ENCODE assay signal across 21 mouse cellular contexts in the genomic region with DNA sequence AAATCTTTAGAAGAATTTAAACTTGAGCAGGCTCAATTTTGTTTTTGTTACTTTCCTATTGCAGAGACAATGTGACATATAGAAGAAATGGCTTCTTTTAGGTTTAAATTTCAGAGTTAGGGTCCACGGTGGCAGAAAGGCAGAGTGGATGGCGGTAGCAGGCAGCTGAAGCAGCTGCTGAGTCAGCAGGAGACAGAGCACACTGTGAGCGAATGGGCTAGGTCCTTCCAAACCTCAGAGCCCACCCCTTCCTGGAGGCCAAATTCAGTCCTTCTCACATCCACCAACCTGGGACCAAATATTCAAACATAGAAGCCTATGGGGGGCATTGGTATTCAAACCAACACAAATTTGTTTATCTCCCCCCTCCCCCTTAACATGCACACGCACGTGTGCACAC. TPM values are rescaled to one million over a fixed set of nuclear protein-coding genes. Genes with fewer than 3 reads are reported as not detected.
DNase-seq lines count a peak whose midpoint lies in the region; TF ChIP-seq lines count a peak whose summit lies in the region.
"Had no signal": no experiment of that assay in that cellular context is flagged by ENCODE, and none has a peak within 500 bp of the region (broad histone marks: within the 10 kb centered on the region; RNA-seq: fewer than 3 reads in every experiment).

No protein-coding gene starts in this region.

- no peaks in the 10 kb centered on the region for H3K9me3 ChIP-seq in CH12.LX (replicated peaks; ENCODE audit: low read length)
- H3K9me3 ChIP-seq: embryonic facial prominence, embryonic 10.5 days; embryonic facial prominence, embryonic 12.5 days; forebrain, embryonic 13.5 days; forebrain, embryonic 15.5 days; G1E had no signal

- H3K4me2 ChIP-seq in CH12.LX (ENCODE audit: insufficient read depth, low read depth, poor library complexity, severe bottlenecking) = no peak overlapping the region
- H3K4me2 ChIP-seq: embryonic facial prominence, embryonic 12.5 days; forebrain, embryonic 13.5 days; forebrain, embryonic 15.5 days had no signal

- H3K4me3 ChIP-seq in CH12.LX (replicated peaks in 1 of 3; ENCODE audit: low read depth in 2 of 3, low read length in 2 of 3, poor library complexity in 1 of 3) = no peak overlapping the region
- H3K4me3 ChIP-seq in kidney, adult 2 months (ENCODE audit: insufficient read depth, low read depth, low read length) = no peak overlapping the region
- H3K4me3 ChIP-seq: embryonic facial prominence, embryonic 10.5 days; embryonic facial prominence, embryonic 12.5 days; forebrain, embryonic 13.5 days; forebrain, embryonic 15.5 days had no signal

- no peak for TF ChIP-seq EP300 in CH12.LX (IDR thresholded peaks at IDR 0.05; ENCODE audit: low read length)

- H3K79me2 ChIP-seq in CH12.LX (replicated peaks; ENCODE audit: control insufficient read depth, extremely low read depth, insufficient read depth, poor library complexity, severe bottlenecking) = peaks cover 17% of the 10 kb centered on the region

- H3K4me1 ChIP-seq in CH12.LX (ENCODE audit: control insufficient read depth in 1 of 2, insufficient read depth in 2 of 2) = peaks cover 0 to 14% of the 10 kb centered on the region in 2 experiments; a peak in 2 of 4 replicates
- H3K4me1 ChIP-seq in kidney, adult 2 months (ENCODE audit: control insufficient read depth, insufficient read depth, low read length) = no peaks in the 10 kb centered on the region
- H3K4me1 ChIP-seq: embryonic facial prominence, embryonic 12.5 days; forebrain, embryonic 13.5 days; forebrain, embryonic 15.5 days had no signal

- TF ChIP-seq POLR2A in CH12.LX (IDR thresholded peaks at IDR 0.05; ENCODE audit: low read depth, low read length) = no peak
- TF ChIP-seq POLR2A in kidney, adult 2 months (IDR thresholded peaks at IDR 0.05; ENCODE audit: low read depth, low read length) = no peak

- 93% methylated on average over 5 of the region's 5 CpGs for WGBS in kidney, adult 2 months

- no peak overlapping the region for H3K9ac ChIP-seq in CH12.LX (ENCODE audit: insufficient read depth, low read depth)
- H3K9ac ChIP-seq: embryonic facial prominence, embryonic 12.5 days; forebrain, embryonic 13.5 days; forebrain, embryonic 15.5 days; forebrain, postnatal 0 days had no signal

- no peak for TF ChIP-seq CTCF in CH12.LX (conservative IDR thresholded peaks at IDR 0.05 in 1 of 2, IDR thresholded peaks at IDR 0.05 in 1 of 2; ENCODE audit: low read depth in 2 of 2, low read length in 2 of 2)
- no peak for TF ChIP-seq CTCF in kidney, adult 2 months (conservative IDR thresholded peaks at IDR 0.05; ENCODE audit: insufficient read depth, insufficient read length, low read depth, low read length)

- H3K27ac ChIP-seq in CH12.LX (ENCODE audit: insufficient read depth, low read depth) = no peak overlapping the region
- no peak overlapping the region for H3K27ac ChIP-seq in kidney, adult 2 months (ENCODE audit: insufficient read depth, low read depth, low read length)
- H3K27ac ChIP-seq: embryonic facial prominence, embryonic 10.5 days; embryonic facial prominence, embryonic 12.5 days; forebrain, embryonic 13.5 days; forebrain, embryonic 15.5 days had no signal

- peak; percentile 13 to 16 for DNase-seq in cerebellum, postnatal 10 days
- no peak for DNase-seq in cerebellum, adult 9-10 months
- DNase-seq in CH12.LX (ENCODE audit: extremely low read depth) (no peak), R1 (ENCODE audit: low read depth, low spot score) (peak; percentile 35)
- DNase-seq in kidney, adult 2 months = no peak
- DNase-seq in lung, postnatal 4 days = no peak
- DNase-seq: adrenal gland, adult 2 months; adrenal gland, postnatal 10 days; adrenal gland, postnatal 25 days; B cell, adult 2 months; cerebellum, adult 11-12 months; cerebellum, adult 2 months; cerebellum, adult 9-11 months; cerebellum, postnatal 25 days; forebrain, postnatal 0 days had no signal

- H3K36me3 ChIP-seq in CH12.LX (replicated peaks in 1 of 2; ENCODE audit: control insufficient read depth in 1 of 2, insufficient read depth in 1 of 2, low read length in 1 of 2) = peaks cover 2 to 48% of the 10 kb centered on the region in 2 experiments
- H3K36me3 ChIP-seq in kidney, adult 2 months (ENCODE audit: control insufficient read depth, insufficient read depth, low read length) = no peaks in the 10 kb centered on the region
- H3K36me3 ChIP-seq: embryonic facial prominence, embryonic 12.5 days had no signal

- in situ Hi-C loops in CH12.LX (cut with MboI; ENCODE audit: low pct_ligation_motif_present, low pct_unique_long_range_greater_than_20kb, low sequenced_read_pairs) = no loop called here

- dilution Hi-C loops in CH12.LX (cut with MboI; ENCODE audit: extremely low pct_ligation_motif_present, extremely low pct_unique_long_range_greater_than_20kb, low sequenced_read_pairs) = no loop called here

- H3K27me3 ChIP-seq in CH12.LX (replicated peaks) = no peaks in the 10 kb centered on the region
- no peaks in the 10 kb centered on the region for H3K27me3 ChIP-seq in kidney, adult 2 months (replicated peaks; ENCODE audit: control insufficient read depth, insufficient read depth, low read length)
- H3K27me3 ChIP-seq: embryonic facial prominence, embryonic 12.5 days; forebrain, embryonic 13.5 days; forebrain, embryonic 15.5 days; Patski had no signal

- TF ChIP-seq RAD21 in CH12.LX (IDR thresholded peaks at IDR 0.05; ENCODE audit: low read depth, low read length) = no peak

TF ChIP-seq in CH12.LX, 34 proteins besides CTCF, POLR2A, EP300 and RAD21:
- TF ChIP-seq MAFK (IDR thresholded peaks at IDR 0.05; ENCODE audit: insufficient replicate concordance, low read length) (peak; percentile 59), ETS1 (conservative IDR thresholded peaks at IDR 0.05; ENCODE audit: low read depth, low read length) (no peak), USF1 (IDR thresholded peaks at IDR 0.05; ENCODE audit: low read depth, low read length) (no peak), PAX5 (IDR thresholded peaks at IDR 0.05; ENCODE audit: low read length) (no peak), USF2 (conservative IDR thresholded peaks at IDR 0.05; ENCODE audit: low read depth, low read length) (no peak), MEF2A (IDR thresholded peaks at IDR 0.05; ENCODE audit: borderline replicate concordance, low read depth, low read length) (no peak), MAX (IDR thresholded peaks at IDR 0.05; ENCODE audit: low read length) (no peak)

RNA-seq across cellular contexts. Expression of gene Sass6, which starts 7.0 kb away (rescaled TPM):
- total RNA-seq in CH12.LX (2012; rRNA removed) (10.0 and 12.5 TPM in 2 replicates), CH12.LX (2014; rRNA removed) (12.4 and 14.2 TPM in 2 replicates)
- 23.1 and 24.6 TPM in 2 replicates for polyA plus RNA-seq in CH12.LX (2012; ENCODE audit: insufficient read length, low read depth)
- polyA plus RNA-seq in kidney, adult 2 months (2012; rRNA removed) = 0.42 and 0.78 TPM in 2 replicates

RNA-seq across cellular contexts. Expression of gene Trmt13, which starts 12.6 kb away (rescaled TPM):
- total RNA-seq in CH12.LX (2012; rRNA removed) = 11.1 and 13.9 TPM in 2 replicates
- total RNA-seq in CH12.LX (2014; rRNA removed) = 9.9 and 15.5 TPM in 2 replicates
- 18.3 and 20.9 TPM in 2 replicates for polyA plus RNA-seq in CH12.LX (2012; ENCODE audit: insufficient read length, low read depth)
- 2.8 TPM in 2 replicates for polyA plus RNA-seq in kidney, adult 2 months (2012; rRNA removed)

RNA-seq across cellular contexts. Expression of gene Lrrc39, which starts 39.0 kb away (rescaled TPM):
- total RNA-seq in CH12.LX (2012; rRNA removed) = 0.38 and 0.42 TPM in 2 replicates
- not detected in 2 replicates for total RNA-seq in CH12.LX (2014; rRNA removed)
- polyA plus RNA-seq in CH12.LX (2012; ENCODE audit: insufficient read length, low read depth) = 0.69 and 0.74 TPM in 2 replicates
- polyA plus RNA-seq in kidney, adult 2 months (2012; rRNA removed) = 0.33 and 0.81 TPM in 2 replicates
- total RNA-seq: forebrain, postnatal 0 days had no signal
- polyA plus RNA-seq: G1E had no signal

Comparison
In these comparisons a context has a peak if more than half of its experiments do, and no peak if none do; other contexts are left out.
1. DNase-seq: peak in cerebellum, postnatal 10 days (2 of 2) and R1 (single experiment); none in cerebellum, adult 9-10 months (single experiment), CH12.LX (single experiment), kidney, adult 2 months (single experiment) and lung, postnatal 4 days (0 of 2).
2. RNA of gene Sass6, which starts 7.0 kb away (polyA plus RNA-seq): 23.1 to 24.6 TPM in CH12.LX; 0.42 to 0.78 TPM in kidney, adult 2 months; every median in the first group is over 10 times any median in the second.